Mouse (Mus musculus): ENCODE results near the gene Stk25.

GRCm38 (mm10) chr1:93689901-93690496, 31.5 kb upstream of the Stk25 start:
- TF ChIP-seq CTCF (IDR thresholded peaks at IDR 0.05) (no peak), EP300 (IDR thresholded peaks at IDR 0.05) (no peak)
